Mouse (Mus musculus): ENCODE data around the gene Hyal2. TPM values are rescaled to one million over a fixed set of nuclear protein-coding genes. Genes with fewer than 3 reads are reported as not detected.

The Hyal2 gene
- polyA plus RNA-seq, 1 experiment from 2014 or later, result 106 TPM

DNA sequence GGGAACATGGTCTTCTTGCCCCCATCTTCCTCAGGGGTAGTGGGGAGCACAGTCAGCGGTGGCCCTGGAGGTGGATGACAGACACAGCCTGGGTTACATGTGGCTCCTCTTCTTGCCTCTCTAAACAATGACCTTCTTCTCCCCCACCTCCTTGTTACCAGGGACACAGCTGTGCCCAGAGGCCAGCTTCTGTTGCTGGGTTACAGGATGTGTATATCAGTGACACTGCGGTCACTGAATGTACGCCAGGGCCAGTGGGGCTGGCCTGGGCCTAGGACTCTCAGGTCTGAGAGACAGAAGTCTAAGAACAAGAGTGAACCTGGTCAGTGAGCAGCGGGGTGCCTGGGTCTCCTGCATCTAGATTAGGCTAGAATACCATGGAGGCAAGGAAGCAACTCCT, 47.3 kb downstream of the Hyal2 start:
- Histone ChIP-seq H3K9me3 (ENCODE audit: control insufficient read depth, low read length) (no peaks in the 10 kb centered on the region), H3K27ac (replicated peaks; ENCODE audit: low read depth, low read length) (no peak overlapping the region), H3K27me3 (replicated peaks; ENCODE audit: control insufficient read depth, insufficient read depth, low read length) (no peaks in the 10 kb centered on the region), H3K36me3 (ENCODE audit: control insufficient read depth, insufficient read depth, low read length) (peaks cover 60% of the 10 kb centered on the region), H3K4me3 (ENCODE audit: low read depth, low read length) (no peak overlapping the region), H3K9ac (ENCODE audit: low read depth, low read length) (0 out of 2 replicates have a peak overlapping the region, but pooled peaks have one; percentile 3), H3K4me2 (ENCODE audit: low read depth, low read length) (no peak overlapping the region), H3K4me1 (ENCODE audit: control insufficient read depth, insufficient read depth, low read length) (peaks cover 14% of the 10 kb centered on the region)
- DNase-seq (ENCODE audit: low spot score), result no peak
- ATAC-seq (ENCODE audit: low read depth), result no peak
- 78% methylated on average over 4 of the region's 4 CpGs for WGBS

DNA sequence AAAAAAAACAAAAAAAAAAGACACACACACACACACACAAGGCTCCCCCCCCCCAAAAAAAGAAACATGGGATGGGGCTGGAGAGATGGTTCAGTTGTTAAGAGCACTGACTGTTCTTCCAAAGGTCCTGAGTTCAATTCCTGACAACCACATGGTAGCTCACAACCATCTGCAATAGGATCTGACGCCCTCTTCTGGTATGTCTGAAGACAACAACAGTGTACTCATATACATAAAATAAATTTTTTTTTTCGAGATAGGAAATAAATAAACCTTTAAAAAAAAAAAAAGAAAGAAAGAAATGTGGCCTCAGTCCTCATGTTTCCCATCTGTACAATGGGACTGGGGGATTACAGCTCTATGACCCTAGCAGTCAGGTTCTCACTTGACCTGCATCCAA, 49.7 kb downstream of the Hyal2 start:
- WGBS, result 76% methylated on average over 2 of the region's 2 CpGs
- H3K9ac ChIP-seq (ENCODE audit: low read depth, low read length), result no peak overlapping the region
- H3K4me2 ChIP-seq (ENCODE audit: low read depth, low read length), result no peak overlapping the region
- H3K9me3 ChIP-seq (ENCODE audit: control insufficient read depth, low read length), result no peaks in the 10 kb centered on the region
- DNase-seq (ENCODE audit: low spot score) (no peak), ATAC-seq (ENCODE audit: low read depth) (no peak)
- H3K4me1 ChIP-seq (ENCODE audit: control insufficient read depth, insufficient read depth, low read length), result 0 out of 2 replicates have a peak, but pooled peaks cover 3% of the 10 kb centered on the region
- H3K27me3 ChIP-seq (replicated peaks; ENCODE audit: control insufficient read depth, insufficient read depth, low read length), result no peaks in the 10 kb centered on the region
- no peak overlapping the region for H3K4me3 ChIP-seq (ENCODE audit: low read depth, low read length)
- no peak overlapping the region for H3K27ac ChIP-seq (replicated peaks; ENCODE audit: low read depth, low read length)
- H3K36me3 ChIP-seq (ENCODE audit: control insufficient read depth, insufficient read depth, low read length), result peaks cover 73% of the 10 kb centered on the region

DNA sequence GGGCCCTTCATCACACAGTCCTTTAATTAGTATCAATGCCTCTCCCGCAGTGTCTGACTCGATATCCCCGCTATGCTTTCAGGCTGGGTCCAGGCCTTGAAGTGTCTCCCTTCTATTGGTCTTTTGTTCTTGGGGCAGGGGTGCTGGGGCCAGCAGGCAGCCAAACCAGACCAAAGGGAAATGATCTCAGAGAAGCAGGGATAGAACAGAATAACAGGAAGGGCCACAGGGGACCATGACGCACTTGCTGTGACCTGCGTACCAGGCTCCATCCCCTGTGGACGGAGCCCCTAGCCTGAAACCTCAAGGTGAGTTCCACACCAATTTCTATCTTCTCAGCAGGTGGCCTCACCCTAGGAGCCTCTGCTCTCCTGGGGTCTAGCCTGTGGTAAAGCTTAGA, 50.4 kb downstream of the Hyal2 start:
- peak overlapping the region; percentile 33; the same call in 1 of the 2 replicates for H3K27ac ChIP-seq (replicated peaks; ENCODE audit: low read depth, low read length)
- H3K4me1 ChIP-seq (ENCODE audit: control insufficient read depth, insufficient read depth, low read length), result 0 out of 2 replicates have a peak, but pooled peaks cover 2% of the 10 kb centered on the region
- H3K9me3 ChIP-seq (ENCODE audit: control insufficient read depth, low read length), result no peaks in the 10 kb centered on the region
- no peak overlapping the region for H3K4me3 ChIP-seq (ENCODE audit: low read depth, low read length)
- DNase-seq (ENCODE audit: low spot score) (no peak), ATAC-seq (ENCODE audit: low read depth) (no peak)
- H3K9ac ChIP-seq (ENCODE audit: low read depth, low read length), result no peak overlapping the region
- H3K27me3 ChIP-seq (replicated peaks; ENCODE audit: control insufficient read depth, insufficient read depth, low read length), result no peaks in the 10 kb centered on the region
- WGBS, result 84% methylated on average over 6 of the region's 6 CpGs
- no peak overlapping the region for H3K4me2 ChIP-seq (ENCODE audit: low read depth, low read length)
- peaks cover 76% of the 10 kb centered on the region for H3K36me3 ChIP-seq (ENCODE audit: control insufficient read depth, insufficient read depth, low read length)

DNA sequence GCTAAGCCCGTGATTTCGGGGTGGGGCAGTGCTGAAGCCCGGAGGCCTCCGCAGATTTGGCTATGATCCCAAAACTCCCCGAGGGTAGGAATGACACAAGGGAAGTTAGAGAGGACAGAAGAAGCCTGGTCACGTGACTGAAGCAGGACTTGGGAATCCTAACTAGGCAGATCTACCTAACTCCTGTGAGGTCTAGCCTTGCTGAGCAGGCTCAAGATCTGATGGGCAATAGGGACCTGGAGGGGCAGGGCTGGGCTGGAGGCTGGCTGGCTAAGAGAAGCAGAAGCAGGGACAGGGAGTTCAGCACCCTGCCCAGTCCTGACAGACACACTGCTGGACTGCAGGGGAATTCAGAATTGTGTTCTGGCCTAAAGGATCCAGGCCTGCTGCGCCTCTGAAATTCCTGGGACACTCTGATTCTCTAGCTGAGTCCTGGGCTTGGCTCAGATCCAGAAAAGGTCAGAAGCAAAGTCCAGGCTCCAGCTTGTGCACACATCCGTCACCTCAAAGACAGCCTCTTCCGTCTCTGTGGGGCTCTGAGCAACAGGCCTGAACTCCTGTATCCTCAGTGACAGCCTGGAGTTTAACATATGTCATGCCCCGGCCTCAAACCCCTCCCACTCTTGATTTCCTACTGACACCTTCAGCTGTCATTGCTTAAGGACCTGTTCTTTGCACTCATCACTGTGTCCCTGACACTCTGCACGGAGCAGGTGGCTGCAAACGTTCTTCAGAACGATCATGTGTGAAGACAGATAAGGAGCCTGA, 51.2 kb downstream of the Hyal2 start:
- Histone ChIP-seq H3K36me3 (ENCODE audit: control insufficient read depth, insufficient read depth, low read length) (peaks cover 75% of the 10 kb centered on the region), H3K9ac (ENCODE audit: low read depth, low read length) (peak overlapping the region; percentile 40; the same call in 1 of the 2 replicates)
- peak; percentile 34; the same call in 1 of the 2 replicates for ATAC-seq (ENCODE audit: low read depth)

DNA sequence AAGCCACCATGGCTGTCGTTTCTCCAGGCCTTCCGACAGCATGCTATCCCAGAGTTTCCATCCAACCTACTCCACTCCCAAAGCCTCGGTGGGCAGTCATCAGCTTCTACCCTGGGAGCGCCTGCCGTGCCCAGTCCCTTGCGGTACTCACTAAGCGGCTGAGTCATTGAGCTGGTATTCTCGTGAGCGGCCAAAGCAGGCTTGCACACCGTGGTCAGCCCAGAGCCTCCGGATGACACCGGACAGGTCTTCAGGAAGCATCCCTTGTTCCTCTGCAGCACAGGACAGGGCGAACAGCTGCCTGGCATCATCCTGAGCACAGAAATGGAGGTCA, 51.8 kb downstream of the Hyal2 start:
- 82% methylated on average over 13 of the region's 13 CpGs for WGBS
- DNase-seq (ENCODE audit: low spot score) (no peak), ATAC-seq (ENCODE audit: low read depth) (0 out of 2 replicates have a peak, but pooled peaks have one; percentile 3)
- Histone ChIP-seq H3K9ac (ENCODE audit: low read depth, low read length) (no peak overlapping the region), H3K27ac (replicated peaks; ENCODE audit: low read depth, low read length) (no peak overlapping the region), H3K36me3 (ENCODE audit: control insufficient read depth, insufficient read depth, low read length) (peaks cover 75% of the 10 kb centered on the region), H3K4me1 (ENCODE audit: control insufficient read depth, insufficient read depth, low read length) (no peaks in the 10 kb centered on the region), H3K9me3 (ENCODE audit: control insufficient read depth, low read length) (no peaks in the 10 kb centered on the region), H3K27me3 (replicated peaks; ENCODE audit: control insufficient read depth, insufficient read depth, low read length) (no peaks in the 10 kb centered on the region), H3K4me2 (ENCODE audit: low read depth, low read length) (no peak overlapping the region), H3K4me3 (ENCODE audit: low read depth, low read length) (no peak overlapping the region)

More for the DNA sequence above, 51.2 kb downstream of the Hyal2 start:
- DNase-seq (ENCODE audit: low spot score), result peak; percentile 81
- no peaks in the 10 kb centered on the region for H3K27me3 ChIP-seq (replicated peaks; ENCODE audit: control insufficient read depth, insufficient read depth, low read length)
- H3K4me1 ChIP-seq (ENCODE audit: control insufficient read depth, insufficient read depth, low read length), result no peaks in the 10 kb centered on the region
- peak overlapping the region; percentile 33; the same call in 1 of the 2 replicates for H3K27ac ChIP-seq (replicated peaks; ENCODE audit: low read depth, low read length)
- no peak overlapping the region for H3K4me3 ChIP-seq (ENCODE audit: low read depth, low read length)
- WGBS, result 42% methylated on average over 12 of the region's 13 CpGs
- H3K4me2 ChIP-seq (ENCODE audit: low read depth, low read length), result no peak overlapping the region
- H3K9me3 ChIP-seq (ENCODE audit: control insufficient read depth, low read length), result no peaks in the 10 kb centered on the region

DNA sequence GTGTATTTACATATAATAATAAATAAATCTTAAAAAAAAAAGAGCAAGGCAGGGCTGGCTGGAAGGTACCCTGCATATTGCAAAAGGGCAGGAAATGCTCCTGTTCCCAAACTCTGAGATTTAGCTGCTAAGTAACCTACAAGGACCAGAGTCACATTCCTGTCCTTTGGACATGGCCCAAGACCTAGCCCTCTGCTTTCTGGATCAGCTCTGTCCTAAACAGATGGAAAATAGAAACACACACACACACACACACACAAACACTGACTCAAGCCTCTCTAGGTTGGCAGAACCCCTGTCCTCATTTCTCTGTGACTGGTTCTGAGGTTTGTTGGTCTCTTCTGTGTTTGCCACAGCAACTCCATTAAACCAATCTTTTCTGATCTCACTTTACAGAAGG, 53.2 kb downstream of the Hyal2 start:
- DNase-seq (ENCODE audit: low spot score), result no peak
- no peak overlapping the region for H3K4me3 ChIP-seq (ENCODE audit: low read depth, low read length)
- peaks cover 73% of the 10 kb centered on the region for H3K36me3 ChIP-seq (ENCODE audit: control insufficient read depth, insufficient read depth, low read length)
- H3K27me3 ChIP-seq (replicated peaks; ENCODE audit: control insufficient read depth, insufficient read depth, low read length), result no peaks in the 10 kb centered on the region
- H3K27ac ChIP-seq (replicated peaks; ENCODE audit: low read depth, low read length), result no peak overlapping the region
- no peaks in the 10 kb centered on the region for H3K9me3 ChIP-seq (ENCODE audit: control insufficient read depth, low read length)
- no peaks in the 10 kb centered on the region for H3K4me1 ChIP-seq (ENCODE audit: control insufficient read depth, insufficient read depth, low read length)
- no peak overlapping the region for H3K9ac ChIP-seq (ENCODE audit: low read depth, low read length)
- no peak for ATAC-seq (ENCODE audit: low read depth)
- H3K4me2 ChIP-seq (ENCODE audit: low read depth, low read length), result no peak overlapping the region

Other genes with a start within 250 kb of the Hyal2 start
- 9.8 and 10.8 TPM in 2 replicates for gene Hemk1, start 229.6 kb upstream of the Hyal2 start, polyA plus RNA-seq (2014; fragmentation: Nextera tagmentation; extraction: Ambion mirVana)
- gene 6430571L13Rik, start 227.3 kb upstream of the Hyal2 start, polyA plus RNA-seq (2014; fragmentation: Nextera tagmentation; extraction: Ambion mirVana), result 0.96 and 1.2 TPM in 2 replicates
- 0.88 and 0.93 TPM in 2 replicates for gene Cacna2d2, start 168.3 kb upstream of the Hyal2 start, polyA plus RNA-seq (2014; fragmentation: Nextera tagmentation; extraction: Ambion mirVana)
- gene Tmem115, start 34.0 kb upstream of the Hyal2 start, polyA plus RNA-seq (2014; fragmentation: Nextera tagmentation; extraction: Ambion mirVana), result 53.1 and 56.1 TPM in 2 replicates
- 24.7 and 27.0 TPM in 2 replicates for gene Cyb561d2, start 25.8 kb upstream of the Hyal2 start, polyA plus RNA-seq (2014; fragmentation: Nextera tagmentation; extraction: Ambion mirVana)
- gene Nprl2, start 25.7 kb upstream of the Hyal2 start, polyA plus RNA-seq (2014; fragmentation: Nextera tagmentation; extraction: Ambion mirVana), result 35.0 and 35.4 TPM in 2 replicates
- 2.8 and 8.2 TPM in 2 replicates for gene Zmynd10, start 20.6 kb upstream of the Hyal2 start, polyA plus RNA-seq (2014; fragmentation: Nextera tagmentation; extraction: Ambion mirVana)
- 66.5 and 66.8 TPM in 2 replicates for gene Rassf1, start 16.4 kb upstream of the Hyal2 start, polyA plus RNA-seq (2014; fragmentation: Nextera tagmentation; extraction: Ambion mirVana)
- gene Tusc2, start 4.7 kb upstream of the Hyal2 start, polyA plus RNA-seq (2014; fragmentation: Nextera tagmentation; extraction: Ambion mirVana), result 43.1 and 45.2 TPM in 2 replicates
- 5.6 and 6.8 TPM in 2 replicates for gene Hyal1, start 9.0 kb downstream of the Hyal2 start, polyA plus RNA-seq (2014; fragmentation: Nextera tagmentation; extraction: Ambion mirVana)
- 15.9 and 18.0 TPM in 2 replicates for gene Naa80, start 10.9 kb downstream of the Hyal2 start, polyA plus RNA-seq (2014; fragmentation: Nextera tagmentation; extraction: Ambion mirVana)
- 1.2 and 1.4 TPM in 2 replicates for gene Hyal3, start 12.9 kb downstream of the Hyal2 start, polyA plus RNA-seq (2014; fragmentation: Nextera tagmentation; extraction: Ambion mirVana)
- 46.7 and 52.3 TPM in 2 replicates for gene Ifrd2, start 19.7 kb downstream of the Hyal2 start, polyA plus RNA-seq (2014; fragmentation: Nextera tagmentation; extraction: Ambion mirVana)
- gene Sema3b, start 41.3 kb downstream of the Hyal2 start, polyA plus RNA-seq (2014; fragmentation: Nextera tagmentation; extraction: Ambion mirVana), result 18.0 and 18.2 TPM in 2 replicates
- 380 and 416 TPM in 2 replicates for gene Gnai2, start 67.4 kb downstream of the Hyal2 start, polyA plus RNA-seq (2014; fragmentation: Nextera tagmentation; extraction: Ambion mirVana)
- gene Slc38a3, start 101.6 kb downstream of the Hyal2 start, polyA plus RNA-seq (2014; fragmentation: Nextera tagmentation; extraction: Ambion mirVana), result 7.0 and 7.8 TPM in 2 replicates
- 0.79 and 1.5 TPM in 2 replicates for gene Gnat1, start 111.8 kb downstream of the Hyal2 start, polyA plus RNA-seq (2014; fragmentation: Nextera tagmentation; extraction: Ambion mirVana)
- gene Sema3f, start 142.5 kb downstream of the Hyal2 start, polyA plus RNA-seq (2014; fragmentation: Nextera tagmentation; extraction: Ambion mirVana), result 32.8 and 36.9 TPM in 2 replicates
- 145 and 159 TPM in 2 replicates for gene Rbm5, start 203.1 kb downstream of the Hyal2 start, polyA plus RNA-seq (2014; fragmentation: Nextera tagmentation; extraction: Ambion mirVana)